Mouse (Mus musculus) frontal cortex, postnatal 10 days (tissue): Measurements from ENCODE around the gene Prpf4.

Experiments used
- DNase-seq, 2 experiments: peaks; one replicate each; pipeline ENCODE4 v3.0.0; 2022; ENCODE audit warnings: low spot score in 2 of 2, mixed read lengths in 1 of 2

Prpf4 gene

DNA sequence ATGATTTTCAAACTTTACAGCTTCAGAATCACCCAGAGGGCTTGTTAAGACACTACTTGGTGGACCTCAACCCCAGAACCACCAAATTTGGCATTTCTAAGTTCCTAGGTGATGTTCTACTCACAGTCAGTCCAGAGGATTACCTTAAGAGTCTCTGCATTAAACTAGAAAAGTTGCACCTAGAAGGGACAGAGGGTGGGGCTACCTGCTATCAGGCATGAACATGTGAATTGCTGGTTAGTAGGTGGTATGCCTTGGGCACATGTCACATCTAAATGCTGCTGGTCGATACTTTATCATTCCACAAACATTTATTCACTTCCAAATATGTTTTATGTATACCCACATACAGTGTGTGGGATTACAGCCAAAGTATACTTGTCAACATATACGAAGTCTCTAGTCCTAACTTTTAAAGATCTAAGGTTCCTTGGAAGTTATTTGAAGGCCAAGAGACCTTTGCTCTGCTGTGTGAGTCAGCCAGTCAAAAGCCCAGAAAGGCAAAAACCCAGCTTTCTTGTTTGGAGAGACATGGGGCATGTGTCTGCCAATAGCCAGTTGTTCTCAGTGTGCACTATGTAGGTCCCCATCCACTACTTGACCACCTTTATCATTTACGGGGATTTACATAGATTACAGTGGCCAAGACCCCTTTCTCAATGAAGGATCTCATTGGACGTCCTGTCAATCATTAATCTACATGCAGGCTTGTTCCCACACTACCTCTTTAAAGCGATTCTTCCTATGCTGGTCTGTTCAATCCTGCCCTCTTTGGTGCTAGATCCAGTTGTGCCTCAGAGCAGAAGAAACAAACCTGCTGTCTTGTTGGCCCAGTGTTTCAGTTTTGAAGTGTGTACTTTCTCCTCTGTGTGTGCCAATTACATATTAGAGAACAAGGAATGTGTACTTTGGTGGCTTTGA, 18.7 kb upstream of the Prpf4 start:
- DNase-seq = no peak

DNA sequence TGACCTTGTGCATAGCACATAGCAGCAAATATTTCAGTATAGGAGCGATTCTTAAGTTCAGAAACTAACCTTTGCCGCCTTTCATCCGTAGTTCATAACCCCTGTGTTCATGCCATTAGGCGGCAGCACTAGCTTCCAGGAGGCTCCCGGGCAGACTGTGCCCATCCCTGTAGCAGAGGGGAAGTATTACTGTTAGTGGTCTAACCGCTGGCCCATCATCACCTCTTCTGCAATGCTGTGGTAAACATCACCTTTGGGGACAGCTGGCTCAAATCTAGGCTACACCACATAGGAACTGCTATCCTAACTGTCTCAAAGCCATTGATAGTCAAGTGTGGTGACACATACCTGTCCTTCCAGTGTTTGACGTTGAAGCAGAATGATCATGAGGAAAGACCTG, 16.7 kb upstream of the Prpf4 start:
- no peak for DNase-seq

DNA sequence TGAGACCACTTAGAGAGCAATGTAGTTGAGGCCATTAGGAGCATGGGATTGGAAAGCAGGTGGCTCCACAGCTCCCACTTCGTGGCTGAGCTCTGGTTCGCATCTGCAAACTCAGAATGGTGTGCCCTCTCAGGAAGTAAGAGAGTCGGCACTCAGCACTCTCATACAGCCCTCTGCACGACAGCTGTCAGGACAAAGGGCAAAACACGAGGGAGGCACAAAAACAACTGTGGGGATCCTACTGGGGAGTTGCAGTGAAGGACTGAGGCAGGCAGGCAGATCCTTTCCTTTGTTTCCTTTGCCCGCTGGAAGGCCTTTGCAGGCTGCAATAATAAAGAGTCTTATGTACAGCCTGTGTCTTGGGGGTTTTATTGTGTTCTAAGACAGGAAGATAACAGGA, 15.1 kb upstream of the Prpf4 start:
- DNase-seq = no peak

DNA sequence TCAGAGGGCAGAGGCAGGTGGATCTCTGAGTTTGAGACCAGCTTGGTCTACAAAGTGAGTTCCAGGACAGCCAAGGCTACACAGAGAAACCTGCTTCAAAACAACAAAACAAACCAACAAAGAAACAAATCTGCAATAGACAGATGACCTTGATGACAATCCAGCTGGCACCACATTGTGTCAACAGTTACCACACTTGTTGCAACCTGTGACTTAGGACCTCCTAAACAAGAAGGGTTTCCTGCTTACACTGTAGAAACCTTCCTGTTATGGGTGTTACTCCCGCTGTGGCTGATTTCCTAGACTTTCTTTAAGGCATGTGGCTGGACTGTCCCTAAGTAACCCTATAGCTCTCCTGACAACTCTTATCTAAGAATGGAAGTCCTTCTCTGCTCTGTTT, 12.8 kb upstream of the Prpf4 start:
- no peak for DNase-seq

DNA sequence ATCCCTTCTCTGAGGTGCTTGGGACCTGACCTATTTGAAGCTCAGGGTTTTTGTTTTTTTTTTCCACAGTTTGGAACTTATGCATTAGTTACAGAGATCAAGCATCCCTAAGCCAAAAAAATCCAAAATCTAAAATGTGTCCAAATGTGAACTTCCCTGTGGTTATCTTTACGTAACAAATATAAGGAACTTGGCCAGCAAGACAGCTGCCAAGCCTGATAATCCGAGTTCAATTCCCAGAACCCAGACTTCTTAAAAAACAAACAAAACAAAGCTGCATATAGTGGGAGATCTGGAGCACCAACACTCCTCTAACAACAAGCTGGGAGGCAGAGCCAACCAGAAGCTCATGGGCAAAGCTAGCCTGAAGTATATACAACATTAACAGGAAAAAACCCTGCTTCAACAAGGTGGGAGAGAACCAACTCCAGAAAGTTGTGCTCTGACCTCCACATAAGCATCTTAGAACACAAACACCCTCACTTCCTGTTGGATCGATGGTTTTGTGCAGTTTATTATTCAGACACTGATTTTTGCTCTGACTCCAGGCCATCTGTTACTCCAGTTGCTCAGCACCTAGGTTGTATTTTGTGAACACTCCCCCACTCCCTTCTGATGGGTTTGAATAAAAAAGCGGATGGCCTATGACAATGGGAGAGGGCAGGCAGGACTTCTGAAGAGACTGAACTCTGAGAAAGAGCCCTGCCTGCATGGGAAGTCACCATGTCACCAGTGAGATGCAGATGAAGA, 10.8 kb upstream of the Prpf4 start:
- DNase-seq = no peak

DNA sequence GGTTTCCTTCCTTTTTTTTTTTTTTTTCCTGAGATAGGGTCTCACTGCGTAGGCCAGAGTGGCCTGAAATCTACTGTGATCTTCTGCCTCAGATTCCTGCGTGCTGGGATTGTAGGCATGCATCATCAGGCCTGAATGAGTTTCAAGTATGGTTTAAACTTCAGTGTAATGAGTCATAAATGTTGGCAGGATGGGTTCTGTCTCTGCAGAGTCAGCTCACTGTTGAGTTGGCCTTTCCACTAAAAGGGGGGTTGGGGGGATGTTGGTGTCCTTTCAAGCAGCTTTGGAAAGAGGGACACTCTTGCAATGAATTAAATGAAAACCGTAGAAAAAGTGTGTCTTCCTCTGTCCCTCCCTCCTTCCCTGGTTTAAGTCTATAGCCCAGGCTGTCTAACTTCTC, 9.6 kb upstream of the Prpf4 start:
- no peak for DNase-seq

DNA sequence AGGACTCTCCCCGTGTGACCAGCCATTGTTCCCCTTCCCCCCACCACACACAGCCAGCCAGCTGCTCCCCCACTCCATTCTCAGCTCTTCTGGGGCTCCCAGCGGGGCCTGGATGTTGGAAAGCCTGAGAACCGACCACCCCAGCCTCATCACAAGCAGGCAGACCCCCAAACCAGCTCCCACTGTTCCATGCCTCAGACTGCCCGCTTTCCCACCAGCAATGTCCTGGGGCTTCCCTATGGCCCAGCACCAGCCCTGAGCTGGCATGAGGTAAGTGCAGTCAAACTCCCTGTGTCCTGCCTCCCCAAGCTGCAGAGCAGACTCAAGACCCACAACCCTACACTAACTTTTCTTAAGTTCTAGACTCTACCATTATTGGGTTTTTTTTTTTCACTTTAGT, 2.5 kb upstream of the Prpf4 start:
- DNase-seq = no peak

DNA sequence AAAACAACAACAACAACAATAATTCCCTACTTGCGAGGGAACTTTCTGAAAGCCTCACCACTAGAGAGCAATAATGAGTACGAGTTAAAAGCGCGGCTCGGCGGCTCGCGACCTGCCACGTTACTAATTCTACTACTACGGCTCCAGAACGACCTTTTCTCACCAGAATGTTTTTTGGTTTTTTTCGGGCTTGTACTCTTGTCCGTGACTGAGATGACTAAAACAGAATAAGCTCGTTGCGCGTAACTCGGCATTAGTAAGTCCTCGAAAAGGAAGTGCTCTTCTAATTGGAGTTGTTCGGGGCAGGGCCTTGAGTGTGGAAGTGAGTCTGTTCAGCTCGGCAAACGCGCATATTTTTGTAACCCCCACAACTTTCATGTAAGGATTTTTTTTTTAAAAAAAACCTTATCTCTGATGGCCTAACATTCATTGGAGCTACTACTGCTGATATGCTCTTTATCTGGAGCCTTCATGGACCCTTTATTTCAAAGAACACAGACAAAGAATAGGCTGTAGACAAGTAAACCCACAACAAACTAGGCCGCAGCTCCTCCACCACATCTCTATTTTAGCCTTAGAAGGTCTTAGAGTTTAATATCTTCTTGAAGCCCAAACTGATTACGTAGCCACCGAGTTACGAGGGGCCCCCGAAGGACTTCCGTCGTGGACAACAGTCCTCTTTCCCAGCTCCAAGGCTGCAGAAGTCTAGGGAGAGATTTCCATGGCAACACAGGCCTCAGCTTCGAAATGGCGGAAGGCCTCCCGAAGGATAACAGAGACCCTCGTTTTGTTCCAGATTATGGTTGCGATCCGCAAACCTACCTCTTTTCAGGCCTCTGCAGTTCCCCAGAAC, 641 bp upstream of the Prpf4 start:
- DNase-seq = peak in 1 of 2 experiments; percentile 39

DNA sequence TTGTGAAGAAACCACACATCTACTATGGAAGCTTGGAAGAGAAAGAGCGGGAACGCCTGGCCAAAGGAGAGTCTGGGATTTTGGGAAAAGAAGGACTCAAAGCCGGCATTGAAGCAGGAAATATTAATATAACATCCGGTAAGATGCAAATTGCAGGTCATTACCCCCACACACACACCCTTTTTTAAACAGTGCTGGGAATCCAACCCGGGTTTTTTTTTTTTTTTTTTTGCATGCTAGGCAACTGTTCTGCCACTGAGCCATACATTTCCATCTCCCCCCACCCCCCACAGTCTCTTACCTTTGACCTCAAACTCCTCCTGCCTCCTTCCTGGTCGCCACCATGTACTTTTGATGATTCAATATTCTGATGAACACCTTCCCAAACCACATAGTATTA, 1.0 kb downstream of the Prpf4 start:
- no peak for DNase-seq

DNA sequence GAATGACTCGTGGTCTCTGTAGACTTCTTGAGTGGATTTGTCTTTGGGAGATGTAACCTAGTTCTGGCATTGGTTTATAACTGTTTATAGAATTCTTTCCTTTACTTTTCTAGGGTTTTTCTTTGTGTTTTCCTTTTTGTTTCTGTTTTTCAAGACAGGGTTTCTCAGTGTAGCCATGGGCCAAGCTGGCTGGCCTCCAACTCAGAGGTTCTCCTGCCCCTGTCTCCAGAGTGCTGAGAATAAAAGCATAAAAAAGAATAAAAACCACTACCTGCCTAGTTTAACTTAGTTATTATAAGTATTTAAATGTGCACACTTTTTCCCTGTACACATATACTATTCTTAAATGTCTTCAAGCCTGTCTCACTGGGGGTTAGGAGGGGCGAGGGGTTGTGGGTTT, 1.7 kb downstream of the Prpf4 start:
- no peak for DNase-seq

DNA sequence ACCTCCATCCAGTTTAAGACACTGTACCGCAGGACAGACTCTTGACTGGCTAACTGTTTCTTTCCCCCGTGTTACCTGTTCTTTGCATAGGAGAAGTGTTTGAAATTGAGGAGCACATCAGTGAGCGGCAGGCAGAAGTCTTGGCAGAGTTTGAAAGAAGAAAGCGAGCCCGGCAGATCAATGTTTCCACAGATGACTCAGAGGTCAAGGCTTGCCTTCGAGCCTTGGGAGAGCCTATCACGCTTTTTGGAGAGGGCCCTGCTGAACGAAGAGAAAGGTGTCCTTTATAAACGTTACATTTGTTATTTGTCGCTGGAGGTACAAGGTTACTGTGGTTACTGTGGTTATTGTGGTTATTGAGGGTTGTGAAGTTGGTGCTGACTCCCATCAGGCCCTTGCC, 3.0 kb downstream of the Prpf4 start:
- DNase-seq = no peak

DNA sequence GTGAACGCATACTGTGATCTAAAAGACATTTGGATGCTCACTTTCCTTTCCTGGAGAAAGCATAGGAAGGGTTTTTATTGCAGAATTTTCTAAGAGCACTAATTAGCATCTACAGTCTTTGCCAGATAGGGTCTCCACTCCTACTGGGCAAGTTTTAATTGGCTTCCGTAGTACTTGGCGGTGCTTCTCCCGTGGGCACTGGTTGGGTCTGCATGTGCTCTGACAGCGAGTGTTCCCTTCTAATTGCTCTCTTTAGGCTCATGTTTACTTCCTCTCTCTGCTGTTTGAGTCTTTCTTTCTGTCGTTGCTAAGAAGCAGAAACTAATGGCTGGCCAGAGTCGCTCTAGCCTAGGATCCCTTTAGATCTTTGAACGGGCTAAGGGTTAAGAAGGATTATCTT, 9.9 kb downstream of the Prpf4 start:
- DNase-seq = no peak

DNA sequence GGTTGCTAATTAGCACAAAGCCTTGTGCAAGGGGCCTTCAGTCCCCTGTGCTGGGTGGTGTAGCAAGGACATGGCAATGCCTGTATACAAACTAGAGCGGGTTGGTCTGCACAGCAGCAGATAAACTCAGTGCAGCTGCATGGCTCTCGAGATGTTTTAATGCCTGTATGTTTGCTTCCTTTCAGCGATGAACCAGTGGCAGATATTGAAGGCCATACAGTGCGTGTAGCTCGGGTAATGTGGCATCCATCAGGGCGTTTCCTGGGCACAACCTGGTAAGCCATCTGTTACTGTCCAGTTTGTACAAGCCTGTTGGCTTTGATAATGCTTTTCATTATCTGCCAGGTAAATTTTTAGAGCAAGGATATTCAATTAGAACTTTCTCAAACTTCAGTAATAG, 10.5 kb downstream of the Prpf4 start:
- DNase-seq = no peak

DNA sequence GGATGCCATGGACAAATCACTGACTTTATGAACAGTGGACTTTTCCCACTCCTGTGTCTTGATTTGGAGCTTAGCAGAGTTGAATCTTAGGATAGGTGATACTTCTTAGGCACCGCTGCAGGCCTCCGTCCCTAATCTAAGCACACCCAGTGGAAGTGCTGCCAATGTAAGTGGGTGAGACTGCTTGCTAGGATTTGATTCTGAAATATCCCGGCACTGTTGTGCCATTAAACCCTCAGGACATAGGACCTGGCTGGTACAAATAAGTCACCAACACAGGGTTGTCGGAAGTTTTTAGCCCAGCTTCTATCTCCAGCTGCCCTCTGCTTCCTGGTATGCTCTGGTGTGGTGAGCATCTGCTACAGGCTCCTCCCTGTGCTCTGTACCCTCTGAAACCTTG, 17.3 kb downstream of the Prpf4 start:
- no peak for DNase-seq

DNA sequence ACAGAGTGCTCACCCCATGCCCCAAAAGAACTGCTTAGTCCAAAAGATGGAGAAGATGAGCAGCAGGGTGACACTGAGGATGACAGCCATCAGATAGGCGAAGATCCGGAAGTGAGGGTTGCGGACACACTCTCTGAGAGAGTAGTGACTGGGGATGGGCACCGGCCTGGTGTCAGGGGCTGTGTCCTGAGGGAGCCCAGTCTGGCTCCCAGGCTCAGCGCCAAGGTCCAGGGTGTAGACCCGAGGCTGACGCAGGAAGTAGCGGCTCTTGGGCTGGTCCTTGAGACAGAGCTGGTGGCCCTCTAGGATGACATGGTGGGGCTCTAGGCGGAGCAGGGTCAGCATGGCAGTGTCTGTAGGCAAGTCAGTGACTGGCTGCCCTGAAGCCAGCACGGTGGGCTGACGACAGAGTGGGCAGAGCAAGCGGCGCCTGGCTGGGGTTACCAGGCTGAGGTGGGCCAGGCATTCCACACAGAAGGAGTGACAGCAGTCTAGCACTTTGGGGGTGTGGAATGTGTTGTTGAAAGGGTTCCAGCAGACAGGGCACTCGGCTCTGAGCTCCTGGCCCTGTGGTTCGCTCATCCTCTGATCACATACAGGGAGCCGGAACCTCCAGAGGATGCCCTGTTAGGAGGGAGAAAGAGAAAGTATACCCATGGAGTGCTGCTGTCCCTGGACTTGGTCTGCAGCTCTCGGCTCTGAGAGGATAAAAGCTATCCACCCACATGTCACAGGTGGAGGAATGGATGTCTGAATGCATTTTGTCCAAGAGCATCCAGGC, 19.6 kb downstream of the Prpf4 start:
- no peak for DNase-seq

DNA sequence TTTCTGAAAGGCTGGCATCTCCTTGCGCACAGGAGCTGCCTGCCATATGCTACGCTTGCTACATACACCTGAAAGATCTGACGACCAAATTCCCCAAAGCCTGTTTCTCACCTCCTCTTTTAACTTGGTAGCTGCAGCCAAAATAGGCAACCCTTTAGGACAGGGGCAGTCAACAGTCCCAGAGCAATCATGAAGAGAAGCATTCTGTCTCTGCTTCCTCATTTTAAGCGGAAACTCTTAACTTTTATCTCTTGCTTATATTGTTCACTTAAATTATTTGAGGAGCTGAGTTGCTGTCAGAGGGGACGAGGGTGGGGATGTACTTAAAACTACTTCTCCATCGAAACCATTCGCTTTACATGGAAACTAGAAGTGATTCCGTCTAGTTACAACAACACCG, 21.0 kb downstream of the Prpf4 start:
- no peak for DNase-seq

DNA sequence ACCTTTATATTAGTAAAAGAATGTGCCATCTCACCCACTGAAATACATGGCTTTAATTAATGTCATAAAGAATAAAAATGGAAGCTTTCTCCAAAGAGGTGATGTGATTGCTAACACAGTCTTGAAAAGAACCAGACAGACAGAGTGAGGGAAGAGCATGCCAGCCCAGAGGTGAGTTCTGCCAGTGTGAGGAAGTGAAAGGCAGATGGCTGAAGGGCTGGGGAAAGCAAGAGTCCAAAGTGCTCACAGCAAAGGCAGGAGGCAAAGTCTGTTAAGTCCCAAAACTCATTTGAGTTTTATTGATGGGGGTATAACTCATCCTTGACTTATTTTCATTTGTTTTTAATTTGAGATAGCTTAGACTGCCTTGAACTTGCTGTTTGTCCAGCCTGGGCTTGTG, 22.1 kb downstream of the Prpf4 start:
- DNase-seq = no peak

DNA sequence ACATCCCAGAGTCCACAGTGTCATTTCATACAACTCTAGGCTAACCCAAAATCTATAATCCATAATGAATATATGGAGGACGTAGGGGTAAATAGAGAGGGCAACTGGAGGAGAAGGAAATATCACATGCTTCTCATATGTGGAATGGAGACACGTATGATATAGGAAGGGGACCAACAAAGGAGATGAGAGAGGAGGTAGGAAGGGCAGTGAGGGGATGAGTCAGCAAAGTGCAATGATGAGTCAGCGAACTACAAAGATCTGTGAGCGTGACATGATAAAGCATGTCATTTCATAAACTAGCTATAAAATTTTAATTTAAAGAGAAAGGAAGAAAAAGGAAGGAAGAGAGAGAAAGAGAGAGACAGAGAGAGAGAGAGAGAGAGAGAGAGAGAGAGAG, 22.9 kb downstream of the Prpf4 start:
- DNase-seq = no peak

DNA sequence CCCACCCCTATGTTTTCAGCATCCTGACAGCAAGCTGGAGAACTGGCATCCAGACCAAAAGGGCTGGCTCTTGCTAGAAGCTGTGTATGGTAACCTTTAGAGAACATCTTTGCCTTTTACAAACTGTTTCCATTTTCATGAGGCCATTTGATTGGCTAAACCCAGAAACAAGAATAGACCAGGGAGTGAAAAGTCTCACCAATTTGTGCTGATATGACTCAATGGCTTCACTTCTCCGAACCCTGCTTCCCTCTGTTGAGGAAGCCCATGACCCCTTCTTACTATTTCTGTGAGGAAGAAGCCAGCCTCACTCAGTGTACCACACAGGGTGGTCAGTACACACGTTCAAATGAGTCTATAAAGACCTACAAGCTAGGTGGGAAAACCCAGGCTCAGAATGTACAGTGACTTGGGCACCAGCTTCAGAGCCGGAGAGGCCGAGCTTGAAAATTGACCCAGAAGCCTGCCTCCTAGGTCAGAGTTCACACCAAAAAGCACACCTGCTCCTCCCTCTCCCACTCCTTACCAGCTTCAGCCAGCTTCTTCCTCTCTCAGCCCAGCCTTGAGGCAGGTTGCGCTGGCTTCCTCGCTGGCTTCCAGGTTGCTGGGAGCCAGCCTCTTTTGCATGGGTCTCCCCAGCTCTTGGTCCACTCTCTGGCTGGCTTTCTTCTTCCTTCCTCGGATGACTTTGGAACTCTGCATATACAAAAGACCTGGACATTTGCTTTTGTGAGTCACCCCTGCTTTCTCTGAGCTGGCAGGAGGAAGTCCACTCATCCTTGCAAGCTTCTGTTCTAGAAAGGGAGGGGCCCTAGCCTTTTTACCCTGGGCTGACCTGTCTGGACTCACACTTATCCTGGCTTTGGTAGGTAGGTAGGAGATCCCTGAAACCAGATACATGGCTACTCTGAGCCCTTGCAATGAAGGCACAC, 25.6 kb downstream of the Prpf4 start:
- no peak for DNase-seq

DNA sequence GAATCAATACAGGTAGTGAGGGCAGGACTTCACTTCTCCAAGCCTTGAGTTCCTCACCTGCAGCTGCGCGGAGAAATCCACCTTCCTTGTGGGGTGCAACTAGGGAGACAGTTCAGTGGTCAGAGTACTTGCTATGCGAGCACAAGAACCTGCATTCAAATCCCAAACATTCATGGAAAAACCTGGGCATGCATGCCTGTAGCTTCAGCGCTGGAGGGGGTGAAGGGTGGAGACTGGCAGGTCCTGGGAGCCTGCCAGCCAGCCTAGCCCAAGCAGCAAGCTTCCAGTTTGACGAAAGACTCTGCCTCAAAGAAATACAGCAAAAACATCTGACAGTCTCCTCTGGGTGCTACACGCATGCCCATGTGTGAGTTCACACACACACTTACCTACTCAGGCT, 26.5 kb downstream of the Prpf4 start, which contains the start of gene Rnf183:
Gene Rnf183 (minus strand): TSS at position 172 of the 400 bp plus-strand sequence.
- no peak for DNase-seq
